Mouse (Mus musculus) spleen, adult 2 months (tissue): ENCODE measurements around the gene Pde5a. TPM values are rescaled to one million over a fixed set of nuclear protein-coding genes. Genes with fewer than 3 reads are reported as not detected.

Experiments used
- DNase-seq, 2 experiments: peaks; one replicate each; pipeline versions ENCODE4 v3.0.0 to v3.0.0-alpha.2; 2012 to 2021; ENCODE audit warnings: low spot score in 2 of 2, low read depth in 1 of 2
- H3K27ac ChIP-seq: fragments of 200-500 bp; 2 replicates; pipeline ENCODE4 v1.5.1; 2012; ENCODE audit warnings: low read length, inconsistent platforms; ENCODE audit not compliant: insufficient read depth
- H3K27me3 ChIP-seq: fragments of 200-500 bp; 2 replicates; pipeline ENCODE4 v1.6.1; 2012; ENCODE audit warnings: mild to moderate bottlenecking, moderate library complexity, low read length, inconsistent platforms; ENCODE audit not compliant: control insufficient read depth, insufficient read depth
- H3K36me3 ChIP-seq: fragments of 200-500 bp; 2 replicates; pipeline ENCODE4 v1.6.1; 2012; ENCODE audit warnings: mild to moderate bottlenecking, low read length, inconsistent platforms; ENCODE audit not compliant: control insufficient read depth, insufficient read depth
- H3K4me1 ChIP-seq: fragments of 200-500 bp; 2 replicates; pipeline ENCODE4 v1.6.1; 2011; ENCODE audit warnings: inconsistent platforms; ENCODE audit not compliant: control insufficient read depth, insufficient read depth, insufficient read length
- H3K4me3 ChIP-seq: fragments of 200-500 bp; 2 replicates; pipeline ENCODE4 v1.5.1; 2011; ENCODE audit warnings: mild to moderate bottlenecking, inconsistent platforms; ENCODE audit not compliant: insufficient read depth, insufficient read length; ENCODE audit errors: extremely low read depth
- CTCF ChIP-seq: fragments of 200-500 bp; IDR thresholded peaks from 2 replicates; pipeline ENCODE4 v1.5.1; 2011; ENCODE audit warnings: mild to moderate bottlenecking, inconsistent platforms; ENCODE audit not compliant: insufficient read depth, insufficient read length, insufficient replicate concordance; ENCODE audit errors: extremely low read depth
- POLR2A ChIP-seq: fragments of 200-500 bp; IDR thresholded peaks from 2 replicates; pipeline ENCODE4 v1.6.1; 2011; ENCODE audit warnings: low read depth, low read length, inconsistent platforms
- WGBS: fragments of 180-500 bp; shearing (Covaris S2); methylation state at CpG from one replicate; pipeline ENCODE4 v1.1.7; 2018; 5-methylcytosine and 5-hydroxymethylcytosine counted together
- polyA plus RNA-seq: library from polyadenylated mRNA; depleted of rRNA; stranded (reverse); fragments of >200 nt; gene quantifications from 2 replicates; pipeline ENCODE4 v1.2.3, GENCODE M21; 2012

Gene Pde5a
- polyA plus RNA-seq, 1 experiment = 1.3 TPM

DNA sequence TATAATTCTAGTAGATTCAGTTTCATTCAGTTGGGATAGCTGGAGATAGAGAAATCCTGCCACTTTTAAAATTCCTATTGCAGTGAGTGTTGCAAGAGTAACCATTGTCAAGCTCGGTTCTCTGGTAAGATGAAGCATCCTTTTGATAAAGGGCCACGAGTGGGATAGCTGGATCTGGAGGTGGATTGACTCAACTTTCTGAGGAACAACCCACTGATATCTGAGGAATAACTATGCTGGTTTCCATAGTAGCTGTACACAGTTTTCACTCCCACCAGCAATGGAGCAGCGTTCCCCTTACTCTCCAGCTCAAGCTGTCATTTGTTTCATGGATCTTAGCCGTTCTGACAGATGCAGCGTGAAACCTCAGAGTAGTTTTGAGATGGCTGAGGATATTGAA is 82.2 kb downstream of the Pde5a start:
- H3K4me3 ChIP-seq = no peak overlapping the region
- WGBS = 91% methylated on average over 5 of the region's 5 CpGs
- DNase-seq = no peak
- TF ChIP-seq POLR2A (no peak), CTCF (no peak)
- no peaks in the 10 kb centered on the region for H3K27me3 ChIP-seq
- H3K4me1 ChIP-seq = no peaks in the 10 kb centered on the region
- no peak overlapping the region for H3K27ac ChIP-seq
- H3K36me3 ChIP-seq = no peaks in the 10 kb centered on the region

DNA sequence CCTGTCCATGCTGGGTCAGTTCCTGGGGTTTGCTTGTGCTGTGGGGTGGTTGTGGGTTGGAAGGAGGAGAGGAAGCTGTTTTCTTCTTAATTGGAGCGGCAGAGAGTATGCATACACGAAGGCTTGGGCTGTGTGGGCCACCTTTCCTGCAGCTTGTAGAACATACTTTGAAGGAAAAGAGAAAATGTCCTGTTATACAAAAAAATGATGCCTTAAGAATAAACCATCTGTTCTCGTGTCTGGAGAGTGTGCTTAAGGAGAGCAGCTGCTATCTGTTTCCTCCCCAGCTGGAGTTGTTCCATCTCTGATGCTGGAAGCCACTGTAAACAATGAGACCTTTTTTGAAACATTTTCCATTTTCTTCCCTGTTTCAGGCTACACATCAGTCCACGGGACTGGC is 85.8 kb downstream of the Pde5a start:
- H3K27ac ChIP-seq = no peak overlapping the region
- H3K4me3 ChIP-seq = no peak overlapping the region
- H3K27me3 ChIP-seq = no peaks in the 10 kb centered on the region
- H3K36me3 ChIP-seq = no peaks in the 10 kb centered on the region
- 70% methylated on average over 4 of the region's 4 CpGs for WGBS
- H3K4me1 ChIP-seq = no peaks in the 10 kb centered on the region
- DNase-seq = no peak
- TF ChIP-seq POLR2A = no peak

DNA sequence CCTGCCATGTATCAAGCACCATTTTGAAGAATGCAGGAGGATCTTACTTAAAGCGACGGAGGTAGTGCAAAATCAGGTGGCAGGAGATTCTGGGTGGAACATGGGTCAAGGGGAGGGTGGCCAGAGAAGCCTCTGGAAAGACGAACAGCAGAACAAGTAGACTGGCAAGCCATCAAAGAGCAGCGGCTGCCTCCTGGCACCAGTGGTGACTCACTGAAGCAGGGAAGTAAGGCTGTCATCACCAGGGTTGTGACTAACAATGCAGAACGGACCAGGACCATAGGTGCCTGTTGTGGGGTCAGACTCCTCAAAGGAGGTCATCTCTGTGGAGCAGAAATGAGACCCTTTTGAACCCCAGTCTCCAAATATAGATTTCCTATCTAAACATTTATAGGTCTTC is 89.5 kb downstream of the Pde5a start:
- DNase-seq = no peak
- H3K36me3 ChIP-seq = no peaks in the 10 kb centered on the region
- no peak overlapping the region for H3K4me3 ChIP-seq
- H3K4me1 ChIP-seq = no peaks in the 10 kb centered on the region
- WGBS = 91% methylated on average over 5 of the region's 5 CpGs
- no peak for TF ChIP-seq POLR2A
- no peak for TF ChIP-seq CTCF
- H3K27ac ChIP-seq = no peak overlapping the region
- H3K27me3 ChIP-seq = no peaks in the 10 kb centered on the region

DNA sequence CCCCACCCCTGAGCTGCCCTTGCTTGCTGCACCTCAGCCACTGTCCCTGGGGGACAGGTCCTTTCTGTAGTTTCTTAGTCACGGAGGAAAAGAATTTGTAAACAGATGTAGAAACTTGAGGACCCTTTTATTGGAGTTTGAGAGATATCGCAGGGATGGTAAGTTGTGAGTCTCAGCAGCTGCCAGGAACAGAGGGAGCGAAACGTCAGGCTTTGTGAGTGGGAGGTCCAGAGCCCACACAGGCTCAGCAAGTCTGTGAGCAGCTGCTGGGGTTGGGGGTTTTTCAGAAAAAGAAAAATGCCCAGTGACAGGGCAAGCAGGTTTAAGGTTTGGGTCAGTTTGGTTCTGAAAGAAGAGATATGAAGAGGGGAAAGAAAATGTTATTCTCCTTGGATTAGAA is 92.0 kb downstream of the Pde5a start:
- Histone ChIP-seq H3K27ac (no peak overlapping the region), H3K27me3 (no peaks in the 10 kb centered on the region), H3K36me3 (no peaks in the 10 kb centered on the region), H3K4me1 (no peaks in the 10 kb centered on the region), H3K4me3 (no peak overlapping the region)
- 86% methylated on average over 4 of the region's 4 CpGs for WGBS
- no peak for TF ChIP-seq POLR2A
- no peak for TF ChIP-seq CTCF
- DNase-seq = no peak

DNA sequence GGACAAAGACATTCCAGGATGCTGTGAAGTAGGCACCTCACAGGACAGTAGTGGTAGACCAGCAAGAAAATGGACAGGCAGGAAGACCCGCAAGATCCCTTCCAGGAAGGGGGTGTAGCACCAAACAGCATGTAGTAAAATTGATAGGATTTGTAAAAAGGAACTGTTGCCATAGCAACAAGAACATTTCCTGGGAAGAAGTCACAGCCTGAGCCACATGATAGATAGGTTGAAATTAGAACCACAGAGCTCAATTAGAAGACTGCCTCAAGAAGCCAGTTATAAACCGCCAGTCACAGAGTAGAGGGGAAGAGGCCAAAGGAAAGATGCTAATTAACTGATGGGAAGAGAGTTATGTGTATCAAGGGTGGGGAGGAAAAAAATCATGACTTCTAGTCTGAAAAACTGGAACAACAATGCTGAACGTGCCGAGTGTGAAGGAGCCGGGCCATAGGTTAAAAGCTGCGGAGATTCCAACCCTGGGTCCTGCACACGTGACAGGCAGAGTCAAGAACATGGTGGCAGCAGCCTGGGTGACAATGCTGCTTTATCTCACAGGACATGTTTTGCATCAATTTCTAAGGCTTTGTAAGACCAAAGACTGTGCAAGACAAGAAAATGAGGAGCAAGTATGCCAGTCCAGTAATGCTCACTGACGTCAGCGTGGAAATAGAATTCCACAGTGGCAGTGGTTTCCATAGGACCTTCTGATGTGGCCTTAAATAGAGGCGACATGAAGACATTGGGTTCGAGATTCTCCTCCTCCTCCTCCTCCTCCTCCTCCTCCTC is 99.7 kb downstream of the Pde5a start:
- no peak overlapping the region for H3K27ac ChIP-seq
- 92% methylated on average over 11 of the region's 11 CpGs for WGBS
- no peak for DNase-seq
- no peak overlapping the region for H3K4me3 ChIP-seq
- H3K36me3 ChIP-seq = no peaks in the 10 kb centered on the region
- no peaks in the 10 kb centered on the region for H3K27me3 ChIP-seq
- TF ChIP-seq POLR2A (no peak), CTCF (no peak)
- H3K4me1 ChIP-seq = no peaks in the 10 kb centered on the region

DNA sequence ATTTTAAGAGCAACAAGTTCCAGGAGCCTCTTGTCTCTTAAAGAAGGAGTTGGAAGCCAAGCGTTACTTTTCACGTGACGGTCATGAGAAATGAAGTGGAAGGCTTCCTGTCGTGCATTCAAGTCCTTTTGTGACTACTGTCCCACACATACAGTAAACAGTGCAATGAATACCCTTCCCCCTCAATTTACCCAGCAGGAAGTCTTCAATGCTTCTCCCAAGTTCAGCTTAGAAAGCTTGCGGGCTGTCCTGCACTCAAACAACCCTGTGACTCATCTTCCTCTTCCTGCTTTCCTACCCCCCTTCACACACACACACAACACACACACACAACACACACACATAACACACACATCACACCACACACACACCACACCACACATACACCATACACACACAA is 105.8 kb downstream of the Pde5a start:
- DNase-seq = no peak
- Histone ChIP-seq H3K4me1 (no peaks in the 10 kb centered on the region), H3K27me3 (no peaks in the 10 kb centered on the region), H3K36me3 (no peaks in the 10 kb centered on the region), H3K4me3 (no peak overlapping the region), H3K27ac (no peak overlapping the region)
- 58% methylated on average over 5 of the region's 5 CpGs for WGBS
- TF ChIP-seq CTCF (no peak), POLR2A (no peak)

DNA sequence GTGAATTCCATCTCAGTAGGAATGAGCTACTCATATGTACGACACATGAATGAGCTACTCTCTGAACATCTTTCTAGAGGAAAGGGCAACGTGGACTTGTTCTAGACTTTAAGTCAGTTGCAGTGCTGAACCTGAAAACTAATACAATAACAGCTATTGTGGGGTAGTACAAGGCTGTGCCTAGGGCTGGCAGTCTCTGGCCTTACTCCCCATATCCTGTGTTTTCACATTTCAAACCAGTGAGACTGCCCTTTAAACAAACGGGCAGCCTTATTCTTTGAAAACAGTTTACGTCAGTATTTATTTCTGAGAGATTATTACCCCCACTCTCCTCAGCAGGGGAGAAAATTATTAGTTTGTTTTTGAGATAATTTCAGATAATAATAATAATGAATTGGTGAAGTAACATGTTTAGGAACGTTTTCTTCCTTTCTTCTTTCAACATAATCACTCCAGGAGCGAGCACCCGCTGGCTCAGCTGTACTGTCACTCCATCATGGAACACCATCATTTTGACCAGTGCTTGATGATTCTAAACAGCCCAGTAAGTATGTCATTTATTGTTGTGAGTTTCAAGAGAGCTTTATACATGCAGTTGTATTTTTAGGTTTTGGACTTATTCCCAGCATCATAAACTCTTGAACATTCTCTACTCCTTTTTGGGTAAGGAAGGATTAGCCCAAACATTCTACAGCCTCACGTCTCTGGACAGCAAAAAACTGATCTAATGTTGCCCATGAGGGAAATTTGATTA is 106.5 kb downstream of the Pde5a start:
- Histone ChIP-seq H3K27ac (no peak overlapping the region), H3K4me1 (no peaks in the 10 kb centered on the region), H3K36me3 (no peaks in the 10 kb centered on the region), H3K4me3 (no peak overlapping the region), H3K27me3 (no peaks in the 10 kb centered on the region)
- DNase-seq = no peak
- no peak for TF ChIP-seq CTCF
- TF ChIP-seq POLR2A = no peak
- WGBS = 86% methylated on average over 8 of the region's 8 CpGs
